Mouse (Mus musculus) intestine, embryonic 16.5 days (tissue): ENCODE results near the gene Asb8. TPM values are rescaled to one million over a fixed set of nuclear protein-coding genes. Genes with fewer than 3 reads are reported as not detected.

Source experiments
- ATAC-seq: fragments of 200-750 bp; cut with Nextera tagmentation; 2 replicates; pipeline ENCODE4 v1.8.0; 2017; ENCODE audit warnings: moderate TSS enrichment, moderate library complexity
- H3K27ac ChIP-seq: fragments of 300-500 bp; sonication (generic); 2 replicates; pipeline ENCODE4 v1.5.1; 2014; ENCODE audit warnings: mild to moderate bottlenecking, low read length
- H3K27me3 ChIP-seq: fragments of 300-500 bp; sonication (generic); replicated peaks from 2 replicates; pipeline ENCODE4 v1.6.1; 2014; ENCODE audit warnings: low read length, control low read depth, mixed read lengths; ENCODE audit not compliant: control insufficient read depth, insufficient read depth
- H3K36me3 ChIP-seq: fragments of 300-500 bp; sonication (generic); 2 replicates; pipeline ENCODE4 v1.6.1; 2014; ENCODE audit warnings: low read length, control low read depth; ENCODE audit not compliant: control insufficient read depth, insufficient read depth
- H3K4me1 ChIP-seq: fragments of 300-500 bp; sonication (generic); 2 replicates; pipeline ENCODE4 v1.6.1; 2014; ENCODE audit warnings: low read length, control low read depth, mixed read lengths; ENCODE audit not compliant: control insufficient read depth, insufficient read depth
- H3K4me2 ChIP-seq: fragments of 300-500 bp; sonication (generic); 2 replicates; pipeline ENCODE4 v1.6.1; 2014; ENCODE audit warnings: low read depth, low read length, control low read depth
- H3K4me3 ChIP-seq: fragments of 300-500 bp; sonication (generic); 2 replicates; pipeline ENCODE4 v1.5.1; 2014; ENCODE audit warnings: mild to moderate bottlenecking, low read length
- H3K9ac ChIP-seq: fragments of 300-500 bp; sonication (generic); 2 replicates; pipeline ENCODE4 v1.6.1; 2014; ENCODE audit warnings: low read depth, low read length
- H3K9me3 ChIP-seq: fragments of 300-500 bp; sonication (generic); 2 replicates; pipeline ENCODE4 v1.6.1; 2016; ENCODE audit warnings: low read length, control low read depth; ENCODE audit not compliant: control insufficient read depth
- WGBS: fragments of 180-500 bp; shearing (Covaris S2); extraction: QIAGEN DNeasy Blood & Tissue Kit; methylation state at CpG from one replicate; pipeline ENCODE4 v1.1.7; 2014; 5-methylcytosine and 5-hydroxymethylcytosine counted together
- polyA plus RNA-seq: library from polyadenylated mRNA; unstranded; fragments of >200 nt; fragmentation: Nextera tagmentation; extraction: Ambion mirVana; gene quantifications from 2 replicates; pipeline ENCODE4 v1.2.1, GENCODE M21; 2015

The Asb8 gene
- polyA plus RNA-seq, 1 experiment from 2014 or later, result 52.7 TPM

- Histone ChIP-seq H3K9ac (no peak overlapping the region), H3K27ac (no peak overlapping the region), H3K4me2 (no peak overlapping the region), H3K36me3 (no peaks in the 10 kb centered on the region), H3K4me1 (no peaks in the 10 kb centered on the region), H3K4me3 (no peak overlapping the region), H3K9me3 (no peaks in the 10 kb centered on the region), H3K27me3 (peaks cover 9% of the 10 kb centered on the region)
- no peak for ATAC-seq
- WGBS, result 75% methylated on average over 19 of the region's 19 CpGs
These were observed 4.2 kb downstream of the Asb8 start for GRCm38 (mm10) chr15:98161026-98161805.

DNA sequence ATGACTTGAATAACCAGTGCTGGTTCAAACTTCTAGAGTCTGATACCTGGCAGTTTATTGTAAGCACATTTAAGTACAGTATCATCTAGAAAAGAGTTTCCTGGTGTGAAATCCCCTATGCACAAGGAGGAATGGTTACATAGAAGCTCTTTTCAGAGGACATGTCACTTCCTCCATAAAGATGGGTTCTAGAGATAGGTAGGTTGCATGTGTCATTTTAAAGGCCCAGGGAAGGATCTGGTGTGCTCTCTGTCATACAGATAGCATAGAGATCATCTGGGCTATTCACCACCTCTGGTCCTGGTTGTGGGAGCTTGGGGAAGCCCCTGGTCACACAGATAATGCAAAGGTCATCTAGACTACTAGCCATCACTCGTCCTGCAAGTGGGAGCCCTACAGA is 8.2 kb downstream of the Asb8 start:
- H3K4me1 ChIP-seq, result no peaks in the 10 kb centered on the region
- H3K27me3 ChIP-seq, result no peaks in the 10 kb centered on the region
- H3K4me3 ChIP-seq, result no peak overlapping the region
- ATAC-seq, result no peak
- no peak overlapping the region for H3K9ac ChIP-seq
- no peaks in the 10 kb centered on the region for H3K9me3 ChIP-seq
- 48% methylated on average over 1 of the region's 1 CpGs for WGBS
- H3K4me2 ChIP-seq, result no peak overlapping the region
- H3K27ac ChIP-seq, result no peak overlapping the region
- H3K36me3 ChIP-seq, result no peaks in the 10 kb centered on the region

- no peaks in the 10 kb centered on the region for H3K27me3 ChIP-seq
- H3K4me2 ChIP-seq, result no peak overlapping the region
- WGBS, result 62% methylated on average over 4 of the region's 4 CpGs
- H3K27ac ChIP-seq, result no peak overlapping the region
- no peak overlapping the region for H3K9ac ChIP-seq
- ATAC-seq, result no peak
- no peaks in the 10 kb centered on the region for H3K9me3 ChIP-seq
- H3K4me3 ChIP-seq, result no peak overlapping the region
- no peaks in the 10 kb centered on the region for H3K36me3 ChIP-seq
- H3K4me1 ChIP-seq, result no peaks in the 10 kb centered on the region
These were observed 9.5 kb downstream of the Asb8 start for GRCm38 (mm10) chr15:98155944-98156343.

DNA sequence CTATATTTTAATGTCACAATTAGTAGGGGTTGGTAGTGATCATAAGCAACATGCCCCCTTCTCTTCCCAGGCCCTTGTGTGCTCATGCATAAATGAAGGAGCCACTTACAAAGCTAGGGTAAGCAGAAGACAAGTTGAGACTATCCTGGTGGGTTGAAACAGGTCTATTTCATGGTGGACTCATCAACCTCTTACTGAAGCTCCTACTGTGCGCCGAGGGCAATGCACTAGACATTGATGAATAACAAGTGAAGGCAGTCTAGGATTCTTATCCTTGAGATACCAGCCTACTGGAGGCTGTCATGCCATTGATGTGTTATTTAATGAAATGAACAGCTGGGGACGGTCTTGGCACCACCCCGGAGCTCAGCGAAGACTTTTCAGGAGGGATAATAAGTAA is 10.2 kb downstream of the Asb8 start:
- no peak overlapping the region for H3K4me3 ChIP-seq
- ATAC-seq, result no peak
- no peak overlapping the region for H3K27ac ChIP-seq
- no peak overlapping the region for H3K9ac ChIP-seq
- 85% methylated on average over 5 of the region's 5 CpGs for WGBS
- no peaks in the 10 kb centered on the region for H3K9me3 ChIP-seq
- H3K27me3 ChIP-seq, result no peaks in the 10 kb centered on the region
- no peaks in the 10 kb centered on the region for H3K4me1 ChIP-seq
- H3K36me3 ChIP-seq, result no peaks in the 10 kb centered on the region
- H3K4me2 ChIP-seq, result no peak overlapping the region

DNA sequence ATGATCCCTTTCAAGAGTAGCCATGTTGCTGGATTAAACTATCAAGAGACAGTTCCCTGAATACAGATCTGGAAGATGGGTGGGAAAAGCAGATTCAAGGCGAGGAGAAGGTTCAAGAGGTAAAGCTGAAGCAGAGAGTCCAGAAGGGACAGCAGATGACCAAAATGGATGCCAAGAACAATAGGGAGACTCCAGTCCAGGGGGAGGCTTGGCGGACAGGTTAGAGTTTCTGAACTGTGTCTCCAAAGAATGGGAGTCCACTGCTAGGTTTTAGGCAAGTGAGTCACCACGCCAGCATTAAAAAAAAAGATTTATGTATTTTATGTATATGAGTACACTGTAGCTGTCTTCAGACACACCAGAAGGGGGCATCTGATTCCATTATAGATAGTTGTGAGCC is 10.8 kb downstream of the Asb8 start:
- no peak for ATAC-seq
- H3K4me2 ChIP-seq, result no peak overlapping the region
- H3K27ac ChIP-seq, result no peak overlapping the region
- no peak overlapping the region for H3K4me3 ChIP-seq
- WGBS, result 77% methylated on average over 3 of the region's 3 CpGs
- no peaks in the 10 kb centered on the region for H3K36me3 ChIP-seq
- no peak overlapping the region for H3K9ac ChIP-seq
- H3K9me3 ChIP-seq, result no peaks in the 10 kb centered on the region
- H3K4me1 ChIP-seq, result no peaks in the 10 kb centered on the region
- no peaks in the 10 kb centered on the region for H3K27me3 ChIP-seq

DNA sequence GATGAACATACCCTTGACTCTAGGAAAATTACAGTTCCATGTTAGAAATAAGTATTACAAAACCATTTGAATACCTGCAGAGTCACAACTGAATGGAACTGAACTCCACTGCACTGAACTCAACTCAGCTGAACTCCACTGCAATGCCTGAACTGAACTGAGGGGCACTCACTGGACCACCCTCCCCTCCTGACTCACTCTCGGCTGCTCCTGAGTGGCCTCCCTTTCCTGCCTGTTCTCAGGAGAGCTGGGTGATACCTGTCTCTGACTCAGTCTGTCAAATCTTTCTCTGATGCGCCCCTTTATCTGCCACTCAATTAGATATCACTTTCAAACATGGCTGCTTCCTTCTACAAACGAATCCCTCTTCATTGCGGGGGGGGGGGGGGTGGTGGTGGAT is 11.3 kb downstream of the Asb8 start:
- ATAC-seq, result no peak
- no peaks in the 10 kb centered on the region for H3K9me3 ChIP-seq
- H3K4me2 ChIP-seq, result no peak overlapping the region
- no peaks in the 10 kb centered on the region for H3K4me1 ChIP-seq
- H3K36me3 ChIP-seq, result no peaks in the 10 kb centered on the region
- H3K9ac ChIP-seq, result no peak overlapping the region
- H3K27ac ChIP-seq, result no peak overlapping the region
- 61% methylated on average over 4 of the region's 4 CpGs for WGBS
- no peaks in the 10 kb centered on the region for H3K27me3 ChIP-seq
- no peak overlapping the region for H3K4me3 ChIP-seq

DNA sequence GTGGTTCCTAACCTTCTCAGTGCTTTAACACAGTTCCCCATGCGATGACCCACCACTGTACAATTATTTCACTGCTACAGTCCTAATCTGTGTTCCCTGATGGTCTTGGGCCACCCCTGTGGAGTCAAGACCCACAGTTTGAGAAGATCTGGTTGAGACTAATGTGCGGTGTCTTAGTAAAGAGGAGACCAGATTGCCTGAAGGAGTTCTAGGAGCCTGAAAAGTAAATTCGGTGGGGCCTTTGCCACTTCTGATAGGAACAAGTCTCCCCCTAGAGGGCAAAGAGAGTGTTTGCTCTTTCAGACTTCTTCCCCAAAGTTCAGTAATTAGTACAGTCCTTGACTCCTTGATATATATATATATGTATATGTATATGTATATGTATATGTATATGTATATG is 11.8 kb downstream of the Asb8 start:
- no peaks in the 10 kb centered on the region for H3K36me3 ChIP-seq
- H3K27ac ChIP-seq, result no peak overlapping the region
- ATAC-seq, result peak; percentile 36; the same call in 1 of the 2 replicates
- WGBS, result 34% methylated on average over 3 of the region's 3 CpGs
- H3K4me1 ChIP-seq, result no peaks in the 10 kb centered on the region
- no peak overlapping the region for H3K4me2 ChIP-seq
- H3K4me3 ChIP-seq, result no peak overlapping the region
- no peaks in the 10 kb centered on the region for H3K9me3 ChIP-seq
- no peaks in the 10 kb centered on the region for H3K27me3 ChIP-seq
- no peak overlapping the region for H3K9ac ChIP-seq

DNA sequence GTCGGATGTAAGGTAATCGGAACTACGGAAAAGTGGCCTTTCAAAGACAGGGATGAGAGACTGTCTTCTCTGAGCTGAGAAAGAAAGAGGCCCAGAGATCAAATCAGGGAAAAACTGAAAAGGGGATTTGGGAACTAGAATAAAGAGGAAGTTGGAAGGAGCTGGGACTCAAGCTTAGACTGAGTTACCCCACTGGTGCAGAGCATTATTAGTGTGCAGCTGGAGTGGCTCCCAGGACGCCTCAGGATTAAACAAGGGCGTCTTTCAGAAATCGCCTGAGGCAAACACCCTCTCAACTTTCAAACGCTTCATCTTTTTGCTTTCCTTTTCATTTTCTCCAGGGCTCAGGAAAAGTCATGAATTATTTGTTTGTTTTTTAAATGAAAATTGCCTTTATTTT is 12.5 kb downstream of the Asb8 start:
- WGBS, result 72% methylated on average over 7 of the region's 7 CpGs
- Histone ChIP-seq H3K4me1 (no peaks in the 10 kb centered on the region), H3K36me3 (no peaks in the 10 kb centered on the region), H3K4me2 (no peak overlapping the region), H3K9me3 (no peaks in the 10 kb centered on the region), H3K4me3 (no peak overlapping the region), H3K27ac (no peak overlapping the region), H3K27me3 (no peaks in the 10 kb centered on the region), H3K9ac (no peak overlapping the region)
- no peak for ATAC-seq

GRCm38 (mm10) chr15:98149166-98149602 is 16.2 kb downstream of the Asb8 start:
- WGBS, result 63% methylated on average over 10 of the region's 10 CpGs

GRCm38 (mm10) chr15:98148356-98148755 is 17.1 kb downstream of the Asb8 start:
- no peak overlapping the region for H3K27ac ChIP-seq
- H3K9me3 ChIP-seq, result no peaks in the 10 kb centered on the region
- H3K27me3 ChIP-seq, result no peaks in the 10 kb centered on the region
- ATAC-seq, result no peak
- 72% methylated on average over 3 of the region's 3 CpGs for WGBS
- H3K4me3 ChIP-seq, result no peak overlapping the region
- H3K36me3 ChIP-seq, result no peaks in the 10 kb centered on the region
- H3K4me2 ChIP-seq, result no peak overlapping the region
- H3K4me1 ChIP-seq, result peaks cover 7% of the 10 kb centered on the region
- H3K9ac ChIP-seq, result no peak overlapping the region

More at GRCm38 (mm10) chr15:98149166-98149602, 16.2 kb downstream of the Asb8 start:
- no peak overlapping the region for H3K27ac ChIP-seq
- no peaks in the 10 kb centered on the region for H3K9me3 ChIP-seq
- no peak overlapping the region for H3K4me2 ChIP-seq
- no peak for ATAC-seq
- peaks cover 7% of the 10 kb centered on the region for H3K4me1 ChIP-seq
- H3K4me3 ChIP-seq, result no peak overlapping the region
- no peaks in the 10 kb centered on the region for H3K27me3 ChIP-seq
- no peaks in the 10 kb centered on the region for H3K36me3 ChIP-seq
- no peak overlapping the region for H3K9ac ChIP-seq
